Mouse (Mus musculus): ENCODE measurements around the gene Ttll11.

- TF ChIP-seq POLR2A (IDR thresholded peaks at IDR 0.05; ENCODE audit: low read depth, low read length) (no peak), CTCF (IDR thresholded peaks at IDR 0.05; ENCODE audit: extremely low read depth, insufficient read length, insufficient replicate concordance, low read depth, low read length) (no peak)
Observed at GRCm38 (mm10) chr2:35863284-35863683, 116.4 kb downstream of the Ttll11 start.
